Mouse (Mus musculus): ENCODE measurements around the gene Cdk2ap2. TPM values are rescaled to one million over a fixed set of nuclear protein-coding genes. Genes with fewer than 3 reads are reported as not detected.

Cdk2ap2 gene
- total and polyA plus RNA-seq, 2 experiments from 2014 or later: 57.5 to 64.6 TPM

- DNase-seq (ENCODE audit: low spot score) (no peak), ATAC-seq (no peak)
- no peaks in the 10 kb centered on the region for H3K36me3 ChIP-seq (ENCODE audit: insufficient read depth, low read length)
- 63% methylated on average over 15 of the region's 15 CpGs for WGBS
- no peak overlapping the region for H3K9ac ChIP-seq (replicated peaks; ENCODE audit: low read length)
- TF ChIP-seq CTCF (IDR thresholded peaks at IDR 0.05; ENCODE audit: low read depth): no peak
- no peaks in the 10 kb centered on the region for H3K9me3 ChIP-seq (ENCODE audit: low read length)
- no peaks in the 10 kb centered on the region for H3K27me3 ChIP-seq (ENCODE audit: insufficient read depth, low read length)
- no peak overlapping the region for H3K4me2 ChIP-seq (ENCODE audit: low read depth, low read length)
- H3K27ac ChIP-seq: no peak overlapping the region
- H3K4me3 ChIP-seq (ENCODE audit: low read length): no peak overlapping the region
- no peaks in the 10 kb centered on the region for H3K4me1 ChIP-seq (ENCODE audit: insufficient read depth, low read length)
Measured at GRCm38 (mm10) chr19:4068717-4069410, 28.1 kb upstream of the Cdk2ap2 start.

GRCm38 (mm10) chr19:4070311-4070710 is 26.7 kb upstream of the Cdk2ap2 start:
- Histone ChIP-seq H3K4me1 (ENCODE audit: insufficient read depth, low read length) (no peaks in the 10 kb centered on the region), H3K4me3 (ENCODE audit: low read length) (no peak overlapping the region), H3K36me3 (ENCODE audit: insufficient read depth, low read length) (no peaks in the 10 kb centered on the region), H3K4me2 (ENCODE audit: low read depth, low read length) (no peak overlapping the region), H3K27me3 (ENCODE audit: insufficient read depth, low read length) (no peaks in the 10 kb centered on the region), H3K27ac (no peak overlapping the region), H3K9me3 (ENCODE audit: low read length) (no peaks in the 10 kb centered on the region), H3K9ac (replicated peaks; ENCODE audit: low read length) (no peak overlapping the region)
- no peak for TF ChIP-seq CTCF (IDR thresholded peaks at IDR 0.05; ENCODE audit: low read depth)
- DNase-seq (ENCODE audit: low spot score) (no peak), ATAC-seq (no peak)
- WGBS: 73% methylated on average over 15 of the region's 15 CpGs

GRCm38 (mm10) chr19:4070756-4071155 is 26.2 kb upstream of the Cdk2ap2 start:
- DNase-seq (ENCODE audit: low spot score): no peak

GRCm38 (mm10) chr19:4071406-4071805 is 25.6 kb upstream of the Cdk2ap2 start:
- Histone ChIP-seq H3K27me3 (ENCODE audit: insufficient read depth, low read length) (no peaks in the 10 kb centered on the region), H3K9ac (replicated peaks; ENCODE audit: low read length) (no peak overlapping the region), H3K4me2 (ENCODE audit: low read depth, low read length) (no peak overlapping the region), H3K4me1 (ENCODE audit: insufficient read depth, low read length) (no peaks in the 10 kb centered on the region), H3K9me3 (ENCODE audit: low read length) (no peaks in the 10 kb centered on the region), H3K27ac (no peak overlapping the region), H3K36me3 (ENCODE audit: insufficient read depth, low read length) (no peaks in the 10 kb centered on the region), H3K4me3 (ENCODE audit: low read length) (no peak overlapping the region)
- no peak for TF ChIP-seq CTCF (IDR thresholded peaks at IDR 0.05; ENCODE audit: low read depth)
- no peak for ATAC-seq
- WGBS: 92% methylated on average over 6 of the region's 6 CpGs
- no peak for DNase-seq (ENCODE audit: low spot score)

More at GRCm38 (mm10) chr19:4070756-4071155, 26.2 kb upstream of the Cdk2ap2 start:
- H3K4me2 ChIP-seq (ENCODE audit: low read depth, low read length): no peak overlapping the region
- no peak overlapping the region for H3K4me3 ChIP-seq (ENCODE audit: low read length)
- H3K9me3 ChIP-seq (ENCODE audit: low read length): no peaks in the 10 kb centered on the region
- H3K36me3 ChIP-seq (ENCODE audit: insufficient read depth, low read length): no peaks in the 10 kb centered on the region
- H3K27ac ChIP-seq: no peak overlapping the region
- ATAC-seq: no peak
- no peaks in the 10 kb centered on the region for H3K4me1 ChIP-seq (ENCODE audit: insufficient read depth, low read length)
- no peak for TF ChIP-seq CTCF (IDR thresholded peaks at IDR 0.05; ENCODE audit: low read depth)
- 81% methylated on average over 8 of the region's 8 CpGs for WGBS
- no peak overlapping the region for H3K9ac ChIP-seq (replicated peaks; ENCODE audit: low read length)
- no peaks in the 10 kb centered on the region for H3K27me3 ChIP-seq (ENCODE audit: insufficient read depth, low read length)

- Histone ChIP-seq H3K27me3 (ENCODE audit: insufficient read depth, low read length) (no peaks in the 10 kb centered on the region), H3K4me3 (ENCODE audit: low read length) (no peak overlapping the region), H3K4me1 (ENCODE audit: insufficient read depth, low read length) (no peaks in the 10 kb centered on the region), H3K27ac (no peak overlapping the region), H3K4me2 (ENCODE audit: low read depth, low read length) (no peak overlapping the region), H3K9me3 (ENCODE audit: low read length) (no peaks in the 10 kb centered on the region), H3K9ac (replicated peaks; ENCODE audit: low read length) (no peak overlapping the region), H3K36me3 (ENCODE audit: insufficient read depth, low read length) (no peaks in the 10 kb centered on the region)
- WGBS: 81% methylated on average over 6 of the region's 6 CpGs
- ATAC-seq (no peak), DNase-seq (ENCODE audit: low spot score) (no peak)
- no peak for TF ChIP-seq CTCF (IDR thresholded peaks at IDR 0.05; ENCODE audit: low read depth)
Measured at GRCm38 (mm10) chr19:4072706-4073424, 24.1 kb upstream of the Cdk2ap2 start.

GRCm38 (mm10) chr19:4075531-4075930 is 21.5 kb upstream of the Cdk2ap2 start:
- Histone ChIP-seq H3K4me3 (ENCODE audit: low read length) (no peak overlapping the region), H3K27me3 (ENCODE audit: insufficient read depth, low read length) (no peaks in the 10 kb centered on the region), H3K27ac (no peak overlapping the region), H3K4me2 (ENCODE audit: low read depth, low read length) (no peak overlapping the region), H3K9ac (replicated peaks; ENCODE audit: low read length) (no peak overlapping the region), H3K9me3 (ENCODE audit: low read length) (no peaks in the 10 kb centered on the region), H3K36me3 (ENCODE audit: insufficient read depth, low read length) (no peaks in the 10 kb centered on the region), H3K4me1 (ENCODE audit: insufficient read depth, low read length) (no peaks in the 10 kb centered on the region)
- ATAC-seq (no peak), DNase-seq (ENCODE audit: low spot score) (no peak)
- 88% methylated on average over 1 of the region's 1 CpGs for WGBS
- no peak for TF ChIP-seq CTCF (IDR thresholded peaks at IDR 0.05; ENCODE audit: low read depth)

- H3K9ac ChIP-seq (replicated peaks; ENCODE audit: low read length): no peak overlapping the region
- ATAC-seq (no peak), DNase-seq (ENCODE audit: low spot score) (no peak)
- no peaks in the 10 kb centered on the region for H3K36me3 ChIP-seq (ENCODE audit: insufficient read depth, low read length)
- H3K4me1 ChIP-seq (ENCODE audit: insufficient read depth, low read length): no peaks in the 10 kb centered on the region
- no peaks in the 10 kb centered on the region for H3K9me3 ChIP-seq (ENCODE audit: low read length)
- H3K4me3 ChIP-seq (ENCODE audit: low read length): no peak overlapping the region
- no peaks in the 10 kb centered on the region for H3K27me3 ChIP-seq (ENCODE audit: insufficient read depth, low read length)
- no peak for TF ChIP-seq CTCF (IDR thresholded peaks at IDR 0.05; ENCODE audit: low read depth)
- H3K4me2 ChIP-seq (ENCODE audit: low read depth, low read length): no peak overlapping the region
- no peak overlapping the region for H3K27ac ChIP-seq
- WGBS: 76% methylated on average over 1 of the region's 1 CpGs
Measured at GRCm38 (mm10) chr19:4079594-4079993, 17.4 kb upstream of the Cdk2ap2 start.
